Comparison of ENCODE assay signal across 12 mouse cellular contexts in the genomic region with DNA sequence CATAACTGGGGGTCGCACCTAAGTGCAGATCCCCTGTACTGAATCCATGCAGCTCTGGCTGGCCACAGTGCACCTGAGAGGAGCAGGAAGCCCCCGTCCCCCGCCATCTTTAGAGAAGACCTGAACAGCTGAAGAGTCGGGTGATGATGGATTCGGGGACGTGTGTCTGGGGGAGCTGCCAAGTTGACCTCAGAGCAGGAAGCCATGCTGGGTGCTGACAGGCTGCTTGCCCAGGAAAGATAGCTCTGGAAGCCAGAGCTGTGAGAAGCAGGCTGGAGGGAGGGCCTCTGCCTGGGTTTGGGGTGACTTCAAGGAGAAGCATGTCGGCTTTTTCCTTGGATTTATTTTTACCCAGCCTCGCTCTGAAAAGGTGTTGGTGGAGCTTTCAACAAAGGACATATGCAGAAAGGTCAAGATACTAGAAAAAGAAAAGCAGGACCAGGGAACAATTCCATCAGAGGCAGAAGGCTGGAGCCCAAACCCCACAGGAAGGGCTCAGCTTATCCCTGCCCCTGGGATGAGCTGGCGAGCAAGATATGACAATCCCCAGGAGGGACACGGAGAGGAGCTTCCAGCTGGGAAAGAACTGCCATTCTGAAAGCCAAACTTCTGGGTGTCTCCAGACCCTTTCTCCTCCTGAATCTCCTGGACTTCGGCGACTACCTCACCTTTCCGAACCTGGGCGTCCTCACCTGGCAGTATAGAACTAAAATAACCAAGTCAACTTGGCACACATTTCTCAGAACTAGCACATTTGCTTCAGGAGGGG.
DNase-seq lines count a peak whose midpoint lies in the region; ATAC-seq and TF ChIP-seq lines count a peak whose summit lies in the region.
"Had no signal": no experiment of that assay in that cellular context is flagged by ENCODE, and none has a peak within 500 bp of the region (broad histone marks: within the 10 kb centered on the region; RNA-seq: fewer than 3 reads in every experiment).

No protein-coding gene starts in this region.

- peak; percentile 44 for DNase-seq in midbrain, postnatal 0 days (ENCODE audit: low spot score)
- no peak for DNase-seq in midbrain, embryonic 14.5 days
- peak; percentile 79 to 86 for DNase-seq in cerebellum, postnatal 14 days
- no peak for DNase-seq in right cerebral cortex, adult 2 months (ENCODE audit: low spot score in 2 of 2)

- H3K9ac ChIP-seq in midbrain, postnatal 0 days (replicated peaks; ENCODE audit: low read length, poor library complexity, severe bottlenecking): no peak overlapping the region
- no peak overlapping the region for H3K9ac ChIP-seq in midbrain, embryonic 14.5 days (replicated peaks; ENCODE audit: low read length)
- no peak overlapping the region for H3K9ac ChIP-seq in heart, embryonic 15.5 days
- no peak overlapping the region for H3K9ac ChIP-seq in intestine, embryonic 15.5 days
- H3K9ac ChIP-seq: embryonic facial prominence, embryonic 15.5 days; liver, embryonic 14.5 days; neural tube, embryonic 13.5 days had no signal

- no peaks in the 10 kb centered on the region for H3K4me1 ChIP-seq in midbrain, postnatal 0 days (ENCODE audit: insufficient read depth, low read length)
- peaks cover 1% of the 10 kb centered on the region for H3K4me1 ChIP-seq in midbrain, embryonic 14.5 days (ENCODE audit: control insufficient read depth, insufficient read depth, low read length)
- H3K4me1 ChIP-seq in heart, embryonic 15.5 days (replicated peaks): peaks cover 26% of the 10 kb centered on the region
- no peaks in the 10 kb centered on the region; the same call in none of the 2 replicates for H3K4me1 ChIP-seq in intestine, embryonic 15.5 days (replicated peaks)
- H3K4me1 ChIP-seq: embryonic facial prominence, embryonic 15.5 days had no signal

- 70% methylated on average over 14 of the region's 14 CpGs for WGBS in midbrain, postnatal 0 days
- 80% methylated on average over 14 of the region's 14 CpGs for WGBS in midbrain, embryonic 14.5 days
- WGBS in heart, embryonic 15.5 days: 35% methylated on average over 14 of the region's 14 CpGs
- WGBS in intestine, embryonic 15.5 days: 73% methylated on average over 14 of the region's 14 CpGs

- no peak overlapping the region for H3K4me3 ChIP-seq in midbrain, postnatal 0 days (ENCODE audit: low read depth, low read length)
- no peak overlapping the region for H3K4me3 ChIP-seq in midbrain, embryonic 14.5 days (replicated peaks; ENCODE audit: low read depth, low read length)
- no peak overlapping the region for H3K4me3 ChIP-seq in heart, embryonic 15.5 days
- no peak overlapping the region for H3K4me3 ChIP-seq in intestine, embryonic 15.5 days (replicated peaks)
- H3K4me3 ChIP-seq: embryonic facial prominence, embryonic 15.5 days; midbrain, embryonic 10.5 days; neural tube, embryonic 13.5 days had no signal

- no peaks in the 10 kb centered on the region for H3K36me3 ChIP-seq in midbrain, postnatal 0 days (ENCODE audit: insufficient read depth, low read length)
- H3K36me3 ChIP-seq in midbrain, embryonic 14.5 days (ENCODE audit: control insufficient read depth, insufficient read depth, low read length): no peaks in the 10 kb centered on the region
- H3K36me3 ChIP-seq in heart, embryonic 15.5 days: no peaks in the 10 kb centered on the region
- H3K36me3 ChIP-seq in intestine, embryonic 15.5 days: no peaks in the 10 kb centered on the region
- H3K36me3 ChIP-seq: embryonic facial prominence, embryonic 15.5 days; midbrain, embryonic 10.5 days; neural tube, embryonic 13.5 days had no signal

- H3K4me2 ChIP-seq in midbrain, postnatal 0 days (ENCODE audit: low read depth, low read length, poor library complexity, severe bottlenecking): no peak overlapping the region
- no peak overlapping the region for H3K4me2 ChIP-seq in midbrain, embryonic 14.5 days (ENCODE audit: low read length)
- peak overlapping the region; percentile 6 for H3K4me2 ChIP-seq in heart, embryonic 15.5 days
- no peak overlapping the region for H3K4me2 ChIP-seq in intestine, embryonic 15.5 days (replicated peaks)
- H3K4me2 ChIP-seq: embryonic facial prominence, embryonic 15.5 days; neural tube, embryonic 13.5 days had no signal

- H3K27me3 ChIP-seq in midbrain, postnatal 0 days (ENCODE audit: insufficient read depth, low read length): no peaks in the 10 kb centered on the region
- no peaks in the 10 kb centered on the region for H3K27me3 ChIP-seq in midbrain, embryonic 14.5 days (ENCODE audit: control insufficient read depth, insufficient read depth, low read length)
- no peaks in the 10 kb centered on the region for H3K27me3 ChIP-seq in heart, embryonic 15.5 days
- 0 out of 2 replicates have a peak, but pooled peaks cover 4% of the 10 kb centered on the region for H3K27me3 ChIP-seq in intestine, embryonic 15.5 days (replicated peaks)
- H3K27me3 ChIP-seq: embryonic facial prominence, embryonic 15.5 days; neural tube, embryonic 13.5 days had no signal

- ATAC-seq in midbrain, postnatal 0 days (ENCODE audit: low FRiP score): no peak
- ATAC-seq in midbrain, embryonic 14.5 days (ENCODE audit: low FRiP score, low TSS enrichment): no peak
- peak; percentile 64 for ATAC-seq in heart, embryonic 15.5 days (replicated peaks; ENCODE audit: insufficient number of reproducible peaks, insufficient read depth, low FRiP score, low read depth)
- no peak for ATAC-seq in erythroid progenitor cell, adult 5-6 weeks (replicated peaks; ENCODE audit: low FRiP score, poor library complexity, severe bottlenecking)
- no peak for ATAC-seq in intestine, embryonic 15.5 days
- ATAC-seq: intestine, embryonic 16.5 days had no signal

- TF ChIP-seq CTCF in midbrain, postnatal 0 days (IDR thresholded peaks at IDR 0.05): no peak

- no peaks in the 10 kb centered on the region for H3K9me3 ChIP-seq in midbrain, postnatal 0 days (ENCODE audit: low read length)
- H3K9me3 ChIP-seq in midbrain, embryonic 14.5 days (ENCODE audit: control insufficient read depth, low read length): no peaks in the 10 kb centered on the region
- no peaks in the 10 kb centered on the region for H3K9me3 ChIP-seq in heart, embryonic 15.5 days (replicated peaks)
- no peaks in the 10 kb centered on the region for H3K9me3 ChIP-seq in intestine, embryonic 15.5 days
- H3K9me3 ChIP-seq: embryonic facial prominence, embryonic 15.5 days; midbrain, embryonic 10.5 days; neural tube, embryonic 13.5 days had no signal

- H3K27ac ChIP-seq in midbrain, postnatal 0 days (ENCODE audit: low read depth, low read length): no peak overlapping the region
- no peak overlapping the region for H3K27ac ChIP-seq in midbrain, embryonic 14.5 days (replicated peaks; ENCODE audit: low read depth, low read length)
- peak overlapping the region; percentile 85 for H3K27ac ChIP-seq in heart, embryonic 15.5 days
- H3K27ac ChIP-seq in intestine, embryonic 15.5 days: no peak overlapping the region
- H3K27ac ChIP-seq: embryonic facial prominence, embryonic 15.5 days; liver, embryonic 14.5 days; midbrain, embryonic 10.5 days; neural tube, embryonic 13.5 days had no signal

Comparison
In these comparisons a context has a peak if more than half of its experiments do, and no peak if none do; other contexts are left out.
1. DNase-seq: peak in midbrain, postnatal 0 days (single experiment) and cerebellum, postnatal 14 days (2 of 2); none in midbrain, embryonic 14.5 days (single experiment) and right cerebral cortex, adult 2 months (0 of 2).